Mouse (Mus musculus): ENCODE results near the gene Samd5. TPM values are rescaled to one million over a fixed set of nuclear protein-coding genes. Genes with fewer than 3 reads are reported as not detected.

The Samd5 gene
- polyA plus RNA-seq, 1 experiment from 2014 or later = 2.5 TPM

DNA sequence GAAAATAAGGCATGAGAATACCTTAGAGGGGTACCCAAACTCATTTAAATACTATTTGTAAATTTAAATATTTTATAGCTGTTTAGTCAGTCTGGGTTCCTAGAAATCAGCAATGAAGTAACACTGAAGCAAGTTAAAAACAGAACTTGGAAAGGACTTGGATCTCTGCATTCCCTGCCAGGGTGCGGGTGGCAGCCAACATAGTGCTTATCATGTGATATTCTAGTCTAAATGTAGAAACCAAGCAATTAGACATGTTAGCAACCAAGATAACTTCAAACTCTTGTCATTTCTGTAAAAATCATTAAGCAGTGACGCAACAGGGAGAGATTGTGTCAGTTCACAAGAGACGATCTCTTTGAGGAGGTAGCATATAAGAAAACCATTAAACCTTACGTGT is 32.9 kb downstream of the Samd5 start:
- ATAC-seq (no peak), DNase-seq (ENCODE audit: low spot score) (peak; percentile 39)
- H3K27ac ChIP-seq (ENCODE audit: low read depth, low read length) = no peak overlapping the region
- 89% methylated on average over 4 of the region's 4 CpGs for WGBS
- H3K27me3 ChIP-seq (replicated peaks; ENCODE audit: control insufficient read depth, insufficient read depth, low read length) = no peaks in the 10 kb centered on the region
- no peaks in the 10 kb centered on the region for H3K36me3 ChIP-seq (ENCODE audit: control insufficient read depth, insufficient read depth, low read length)
- no peak overlapping the region for H3K9ac ChIP-seq (ENCODE audit: low read length)
- no peak overlapping the region for H3K4me3 ChIP-seq (ENCODE audit: low read depth, low read length)
- H3K4me1 ChIP-seq (ENCODE audit: control insufficient read depth, insufficient read depth, low read length) = 0 out of 2 replicates have a peak, but pooled peaks cover 3% of the 10 kb centered on the region
- H3K4me2 ChIP-seq (ENCODE audit: low read length) = no peak overlapping the region
- no peaks in the 10 kb centered on the region for H3K9me3 ChIP-seq (replicated peaks; ENCODE audit: control insufficient read depth, low read length)

DNA sequence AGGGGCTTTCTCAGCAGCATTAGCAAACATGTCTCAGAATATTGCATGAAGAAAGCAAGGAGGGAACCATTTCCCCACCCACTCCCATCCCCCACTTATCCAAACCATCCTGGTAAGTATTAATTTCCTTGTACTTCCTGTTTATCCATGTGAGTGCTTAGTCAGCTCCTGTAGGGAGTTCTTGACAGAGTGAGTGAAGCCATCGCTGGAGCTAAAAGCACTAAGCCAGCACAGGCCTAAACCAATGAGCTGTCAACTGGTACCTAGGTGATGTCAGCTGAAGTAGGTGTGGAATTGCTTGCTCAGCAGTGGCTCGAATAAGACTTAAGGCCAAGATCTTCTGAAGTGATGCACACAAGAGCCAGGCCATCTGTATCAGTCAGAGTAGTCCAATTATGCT is 34.3 kb downstream of the Samd5 start:
- no peak for ATAC-seq
- H3K4me2 ChIP-seq (ENCODE audit: low read length) = no peak overlapping the region
- no peaks in the 10 kb centered on the region for H3K9me3 ChIP-seq (replicated peaks; ENCODE audit: control insufficient read depth, low read length)
- DNase-seq (ENCODE audit: low spot score) = no peak
- no peaks in the 10 kb centered on the region for H3K27me3 ChIP-seq (replicated peaks; ENCODE audit: control insufficient read depth, insufficient read depth, low read length)
- H3K9ac ChIP-seq (ENCODE audit: low read length) = no peak overlapping the region
- no peaks in the 10 kb centered on the region for H3K36me3 ChIP-seq (ENCODE audit: control insufficient read depth, insufficient read depth, low read length)
- WGBS = 89% methylated on average over 2 of the region's 2 CpGs
- H3K27ac ChIP-seq (ENCODE audit: low read depth, low read length) = no peak overlapping the region
- H3K4me1 ChIP-seq (ENCODE audit: control insufficient read depth, insufficient read depth, low read length) = 0 out of 2 replicates have a peak, but pooled peaks cover 3% of the 10 kb centered on the region
- H3K4me3 ChIP-seq (ENCODE audit: low read depth, low read length) = no peak overlapping the region

DNA sequence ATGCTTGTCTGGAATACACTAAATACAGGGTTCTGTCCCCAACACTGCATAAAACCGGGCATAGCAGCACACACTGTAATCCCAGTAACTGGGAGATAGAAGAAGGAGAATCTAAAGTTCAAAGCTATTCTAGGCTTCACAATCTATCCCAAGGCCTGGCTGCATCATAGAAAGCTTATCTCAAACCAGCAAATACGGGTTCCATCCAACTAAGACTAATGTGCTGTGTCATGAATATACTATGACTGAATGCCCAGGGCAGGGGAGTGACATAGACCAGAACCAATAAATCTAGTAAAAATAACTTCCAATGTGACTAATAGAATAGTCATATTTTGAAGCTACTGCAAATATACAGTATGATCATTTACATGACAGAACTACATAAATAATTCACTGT is 35.0 kb downstream of the Samd5 start:
- whole genome bisulfite sequencing = 83% methylated on average over 2 of the region's 2 CpGs
- Histone ChIP-seq H3K9ac (ENCODE audit: low read length) (no peak overlapping the region), H3K9me3 (replicated peaks; ENCODE audit: control insufficient read depth, low read length) (no peaks in the 10 kb centered on the region), H3K27me3 (replicated peaks; ENCODE audit: control insufficient read depth, insufficient read depth, low read length) (no peaks in the 10 kb centered on the region), H3K4me3 (ENCODE audit: low read depth, low read length) (no peak overlapping the region), H3K27ac (ENCODE audit: low read depth, low read length) (no peak overlapping the region), H3K4me2 (ENCODE audit: low read length) (no peak overlapping the region), H3K4me1 (ENCODE audit: control insufficient read depth, insufficient read depth, low read length) (0 out of 2 replicates have a peak, but pooled peaks cover 3% of the 10 kb centered on the region), H3K36me3 (ENCODE audit: control insufficient read depth, insufficient read depth, low read length) (no peaks in the 10 kb centered on the region)
- no peak for DNase-seq (ENCODE audit: low spot score)
- no peak for ATAC-seq

DNA sequence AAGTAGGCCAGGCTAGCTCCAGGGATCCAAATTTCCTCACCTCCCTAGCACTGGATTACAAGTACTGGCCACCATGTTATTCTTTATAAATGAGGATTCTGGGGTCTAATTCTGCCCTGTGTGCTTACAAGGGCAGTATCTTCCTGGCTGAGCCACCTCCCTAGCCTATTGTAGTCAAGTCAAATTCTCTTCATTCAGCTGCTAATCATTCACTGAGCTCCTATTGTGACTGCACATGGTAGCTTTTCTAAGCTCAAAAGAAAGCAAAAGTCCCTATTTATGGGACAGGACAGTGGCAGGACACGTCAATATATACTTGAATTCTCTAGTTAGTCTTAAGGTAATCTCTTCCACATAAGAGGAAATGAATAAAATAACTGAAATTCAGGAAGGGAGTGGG is 49.7 kb downstream of the Samd5 start:
- H3K36me3 ChIP-seq (ENCODE audit: control insufficient read depth, insufficient read depth, low read length) = no peaks in the 10 kb centered on the region
- no peak overlapping the region for H3K4me3 ChIP-seq (ENCODE audit: low read depth, low read length)
- no peak overlapping the region for H3K27ac ChIP-seq (ENCODE audit: low read depth, low read length)
- WGBS = 21% methylated on average over 1 of the region's 1 CpGs
- ATAC-seq = no peak
- H3K4me1 ChIP-seq (ENCODE audit: control insufficient read depth, insufficient read depth, low read length) = no peaks in the 10 kb centered on the region
- no peak for DNase-seq (ENCODE audit: low spot score)
- no peaks in the 10 kb centered on the region for H3K9me3 ChIP-seq (replicated peaks; ENCODE audit: control insufficient read depth, low read length)
- no peaks in the 10 kb centered on the region for H3K27me3 ChIP-seq (replicated peaks; ENCODE audit: control insufficient read depth, insufficient read depth, low read length)
- no peak overlapping the region for H3K9ac ChIP-seq (ENCODE audit: low read length)
- no peak overlapping the region for H3K4me2 ChIP-seq (ENCODE audit: low read length)

DNA sequence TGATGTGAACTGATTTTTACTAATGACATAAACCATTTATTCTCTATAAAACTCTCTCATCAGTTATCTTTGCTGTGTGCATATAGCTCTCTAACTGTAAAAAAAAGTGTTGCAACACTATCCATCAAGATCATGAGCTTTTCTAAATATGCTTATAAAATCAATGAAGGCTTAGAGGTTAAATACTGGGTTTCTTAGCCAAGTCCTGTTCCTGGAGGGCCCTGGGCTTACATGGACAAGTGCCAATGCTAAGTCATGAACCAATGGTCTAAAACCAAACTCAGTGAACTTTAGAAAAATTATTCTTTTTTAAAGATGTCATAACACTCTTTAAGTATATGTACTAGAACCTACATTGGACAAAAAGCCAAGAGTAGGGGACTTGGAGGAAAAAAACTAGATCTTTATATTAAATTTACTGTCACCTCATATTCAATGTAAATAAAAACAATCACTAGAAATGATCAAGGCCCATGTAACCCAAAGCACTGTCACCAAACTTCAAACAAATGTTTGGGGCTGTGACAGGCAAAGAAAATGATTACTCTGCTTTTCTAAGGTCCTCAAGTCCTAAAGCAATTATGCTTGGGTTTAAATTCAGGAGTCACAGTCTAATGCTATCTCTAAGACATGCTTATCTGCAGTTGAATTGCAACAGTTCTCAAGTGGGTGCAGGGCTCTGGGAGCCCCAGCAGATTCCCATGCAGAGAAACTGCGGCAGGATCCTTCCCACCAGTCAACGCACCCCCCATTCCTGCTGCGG is 52.9 kb downstream of the Samd5 start:
- no peak overlapping the region for H3K9ac ChIP-seq (ENCODE audit: low read length)
- DNase-seq (ENCODE audit: low spot score) = no peak
- WGBS = 89% methylated on average over 3 of the region's 3 CpGs

DNA sequence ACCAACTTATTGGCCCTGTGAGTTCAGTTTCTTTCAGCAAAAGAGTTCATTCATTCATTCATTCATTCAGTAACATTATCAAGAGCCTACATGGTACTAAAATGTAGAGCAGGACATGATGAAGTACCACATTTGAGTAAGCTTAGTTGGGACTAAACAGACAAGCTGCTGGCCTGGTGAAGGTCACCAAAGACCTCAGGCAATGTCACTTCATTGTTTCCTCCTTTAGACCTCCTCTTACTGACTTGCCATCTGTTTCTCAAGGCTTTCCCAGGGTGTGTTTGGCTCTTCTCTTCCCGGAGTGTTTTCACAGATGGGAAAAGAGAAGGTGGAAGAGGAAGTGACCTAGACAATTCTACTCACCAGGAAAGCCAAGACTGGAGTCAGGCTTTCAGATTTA is 54.0 kb downstream of the Samd5 start:
- 80% methylated on average over 1 of the region's 1 CpGs for WGBS
- no peaks in the 10 kb centered on the region for H3K27me3 ChIP-seq (replicated peaks; ENCODE audit: control insufficient read depth, insufficient read depth, low read length)
- H3K4me2 ChIP-seq (ENCODE audit: low read length) = no peak overlapping the region

More for the DNA sequence above, 52.9 kb downstream of the Samd5 start:
- no peak for ATAC-seq
- H3K27me3 ChIP-seq (replicated peaks; ENCODE audit: control insufficient read depth, insufficient read depth, low read length) = no peaks in the 10 kb centered on the region
- H3K36me3 ChIP-seq (ENCODE audit: control insufficient read depth, insufficient read depth, low read length) = no peaks in the 10 kb centered on the region
- H3K9me3 ChIP-seq (replicated peaks; ENCODE audit: control insufficient read depth, low read length) = no peaks in the 10 kb centered on the region
- no peaks in the 10 kb centered on the region for H3K4me1 ChIP-seq (ENCODE audit: control insufficient read depth, insufficient read depth, low read length)
- H3K4me2 ChIP-seq (ENCODE audit: low read length) = no peak overlapping the region
- H3K4me3 ChIP-seq (ENCODE audit: low read depth, low read length) = no peak overlapping the region
- H3K27ac ChIP-seq (ENCODE audit: low read depth, low read length) = no peak overlapping the region

DNA sequence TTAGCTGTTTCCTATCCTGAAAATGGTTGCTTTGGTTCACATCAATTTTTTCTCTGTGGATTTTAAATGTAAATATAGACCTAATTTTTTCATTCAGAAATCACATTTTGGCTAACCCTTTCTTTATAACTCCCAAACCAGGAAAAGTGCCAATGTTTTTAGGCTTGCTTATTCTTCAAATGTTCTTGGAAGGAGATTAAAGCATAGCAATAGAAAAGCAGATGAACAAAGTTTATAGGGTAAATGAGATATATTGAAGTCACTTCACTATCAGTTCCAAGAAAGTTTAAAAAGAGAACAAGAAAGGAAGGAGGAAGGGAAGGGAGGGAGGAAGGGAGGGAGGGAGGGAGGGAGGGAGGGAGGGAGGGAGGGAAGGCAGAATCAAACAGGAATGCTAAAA is 60.0 kb downstream of the Samd5 start:
- no peak overlapping the region for H3K4me3 ChIP-seq (ENCODE audit: low read depth, low read length)
- no peak overlapping the region for H3K4me2 ChIP-seq (ENCODE audit: low read length)
- H3K27me3 ChIP-seq (replicated peaks; ENCODE audit: control insufficient read depth, insufficient read depth, low read length) = no peaks in the 10 kb centered on the region
- H3K36me3 ChIP-seq (ENCODE audit: control insufficient read depth, insufficient read depth, low read length) = no peaks in the 10 kb centered on the region
- no peak overlapping the region for H3K9ac ChIP-seq (ENCODE audit: low read length)
- no peaks in the 10 kb centered on the region for H3K4me1 ChIP-seq (ENCODE audit: control insufficient read depth, insufficient read depth, low read length)
- H3K9me3 ChIP-seq (replicated peaks; ENCODE audit: control insufficient read depth, low read length) = no peaks in the 10 kb centered on the region
- DNase-seq (ENCODE audit: low spot score) (no peak), ATAC-seq (no peak)
- no peak overlapping the region for H3K27ac ChIP-seq (ENCODE audit: low read depth, low read length)

More for the DNA sequence above, 54.0 kb downstream of the Samd5 start:
- Histone ChIP-seq H3K9me3 (replicated peaks; ENCODE audit: control insufficient read depth, low read length) (no peaks in the 10 kb centered on the region), H3K9ac (ENCODE audit: low read length) (no peak overlapping the region), H3K27ac (ENCODE audit: low read depth, low read length) (no peak overlapping the region), H3K36me3 (ENCODE audit: control insufficient read depth, insufficient read depth, low read length) (no peaks in the 10 kb centered on the region), H3K4me3 (ENCODE audit: low read depth, low read length) (no peak overlapping the region), H3K4me1 (ENCODE audit: control insufficient read depth, insufficient read depth, low read length) (no peaks in the 10 kb centered on the region)
- ATAC-seq (no peak), DNase-seq (ENCODE audit: low spot score) (no peak)

DNA sequence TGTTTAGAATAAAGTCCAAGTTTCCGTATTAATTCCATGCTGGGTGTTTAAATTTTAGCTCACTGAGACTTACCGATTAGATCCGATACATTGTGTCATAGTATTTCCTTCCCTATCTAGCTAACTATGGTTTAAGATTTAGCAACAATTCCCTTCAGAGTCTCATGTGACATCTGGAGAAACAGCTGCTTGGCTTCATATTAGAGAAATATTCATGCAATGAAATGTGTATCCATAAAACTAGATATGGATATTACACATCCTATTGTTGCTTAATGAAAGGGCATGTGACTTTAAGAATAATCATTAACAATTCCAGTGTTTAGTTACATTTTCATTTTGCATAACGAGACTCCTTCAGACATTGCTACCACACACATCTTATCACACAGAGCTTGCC is 66.2 kb downstream of the Samd5 start:
- DNase-seq (ENCODE audit: low spot score) = no peak
- H3K4me2 ChIP-seq (ENCODE audit: low read length) = no peak overlapping the region
- no peaks in the 10 kb centered on the region for H3K9me3 ChIP-seq (replicated peaks; ENCODE audit: control insufficient read depth, low read length)
- H3K9ac ChIP-seq (ENCODE audit: low read length) = no peak overlapping the region
- no peak for ATAC-seq
- no peaks in the 10 kb centered on the region for H3K36me3 ChIP-seq (ENCODE audit: control insufficient read depth, insufficient read depth, low read length)
- WGBS = 72% methylated on average over 4 of the region's 4 CpGs
- no peak overlapping the region for H3K4me3 ChIP-seq (ENCODE audit: low read depth, low read length)
- no peaks in the 10 kb centered on the region for H3K4me1 ChIP-seq (ENCODE audit: control insufficient read depth, insufficient read depth, low read length)
- no peak overlapping the region for H3K27ac ChIP-seq (ENCODE audit: low read depth, low read length)
- no peaks in the 10 kb centered on the region for H3K27me3 ChIP-seq (replicated peaks; ENCODE audit: control insufficient read depth, insufficient read depth, low read length)

DNA sequence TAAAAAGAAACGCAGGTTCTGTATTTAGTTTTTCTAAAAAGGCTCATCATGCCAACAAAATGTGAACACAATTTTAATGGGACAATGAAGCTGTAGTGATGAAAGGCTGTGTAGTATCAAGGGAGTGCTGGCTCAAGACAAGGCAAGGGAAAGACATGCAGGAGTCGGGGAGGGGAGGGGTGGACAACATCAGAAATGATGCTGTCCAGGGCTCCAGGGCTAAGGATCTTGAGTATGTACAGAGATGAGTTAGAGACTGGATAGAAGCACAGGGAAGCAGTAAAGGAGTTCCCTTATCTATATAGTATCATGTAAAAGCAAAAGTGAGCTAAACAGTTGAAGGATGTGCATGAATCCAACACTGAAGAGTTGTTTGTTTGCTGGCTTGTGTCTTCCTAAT is 67.9 kb downstream of the Samd5 start:
- Histone ChIP-seq H3K27ac (ENCODE audit: low read depth, low read length) (no peak overlapping the region), H3K4me1 (ENCODE audit: control insufficient read depth, insufficient read depth, low read length) (no peaks in the 10 kb centered on the region), H3K9me3 (replicated peaks; ENCODE audit: control insufficient read depth, low read length) (no peaks in the 10 kb centered on the region), H3K36me3 (ENCODE audit: control insufficient read depth, insufficient read depth, low read length) (no peaks in the 10 kb centered on the region), H3K4me3 (ENCODE audit: low read depth, low read length) (no peak overlapping the region), H3K4me2 (ENCODE audit: low read length) (no peak overlapping the region), H3K27me3 (replicated peaks; ENCODE audit: control insufficient read depth, insufficient read depth, low read length) (no peaks in the 10 kb centered on the region), H3K9ac (ENCODE audit: low read length) (no peak overlapping the region)
- no peak for ATAC-seq
- DNase-seq (ENCODE audit: low spot score) = no peak
- WGBS = 89% methylated on average over 2 of the region's 2 CpGs
